Mouse (Mus musculus): Measurements from ENCODE around the gene Gpr3. TPM values are rescaled to one million over a fixed set of nuclear protein-coding genes. Genes with fewer than 3 reads are reported as not detected.

Gene Gpr3
- polyA plus RNA-seq, 1 experiment from 2014 or later, result 2.5 TPM

- WGBS, result 45% methylated on average over 14 of the region's 14 CpGs
- Histone ChIP-seq H3K27ac (ENCODE audit: low read depth, low read length) (no peak overlapping the region), H3K4me1 (ENCODE audit: control insufficient read depth, insufficient read depth, low read length) (no peaks in the 10 kb centered on the region), H3K9ac (replicated peaks; ENCODE audit: low read depth, low read length) (no peak overlapping the region), H3K4me3 (ENCODE audit: low read depth, low read length) (no peak overlapping the region), H3K27me3 (ENCODE audit: control insufficient read depth, insufficient read depth, low read length) (no peaks in the 10 kb centered on the region), H3K4me2 (ENCODE audit: low read depth, low read length) (no peak overlapping the region), H3K9me3 (ENCODE audit: control insufficient read depth, low read length) (no peaks in the 10 kb centered on the region), H3K36me3 (ENCODE audit: control insufficient read depth, insufficient read depth, low read length) (peaks cover 4% of the 10 kb centered on the region)
- no peak for ATAC-seq (ENCODE audit: low read depth)
Observed at GRCm38 (mm10) chr4:133184031-133184897, 28.1 kb downstream of the Gpr3 start.

DNA sequence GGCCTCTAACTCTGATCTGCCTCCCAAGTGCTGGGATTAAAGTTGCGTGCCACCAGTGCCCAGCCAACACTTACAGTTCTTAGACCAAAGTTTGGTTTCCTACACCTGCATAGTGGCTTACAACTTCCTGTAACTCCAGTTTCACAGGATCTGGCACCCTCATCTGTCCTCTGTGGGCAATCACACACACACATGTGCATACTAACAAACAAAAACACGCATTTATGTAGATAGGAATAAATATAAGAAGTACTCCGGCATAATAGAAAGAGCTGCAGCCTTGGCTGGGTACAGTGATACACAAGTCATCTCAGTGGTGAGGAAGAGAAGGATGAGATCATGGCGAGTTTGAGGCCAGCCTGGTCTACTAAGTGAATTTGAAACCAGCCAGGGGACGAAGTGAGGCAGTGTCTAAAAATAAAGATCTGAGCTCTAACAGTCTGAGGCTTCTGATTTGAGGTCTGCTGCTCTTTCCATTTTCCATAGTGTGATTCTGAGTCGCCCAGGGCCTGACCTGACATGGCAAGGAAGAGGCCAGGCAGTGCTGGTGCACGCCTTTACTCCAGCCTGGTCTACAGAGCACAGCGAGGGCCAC is 29.8 kb downstream of the Gpr3 start:
- no peak overlapping the region for H3K4me3 ChIP-seq (ENCODE audit: low read depth, low read length)
- no peak overlapping the region for H3K4me2 ChIP-seq (ENCODE audit: low read depth, low read length)
- no peak overlapping the region for H3K9ac ChIP-seq (replicated peaks; ENCODE audit: low read depth, low read length)
- WGBS, result 96% methylated on average over 8 of the region's 8 CpGs
- no peak for ATAC-seq (ENCODE audit: low read depth)
- H3K27ac ChIP-seq (ENCODE audit: low read depth, low read length), result no peak overlapping the region
- H3K9me3 ChIP-seq (ENCODE audit: control insufficient read depth, low read length), result no peaks in the 10 kb centered on the region
- H3K36me3 ChIP-seq (ENCODE audit: control insufficient read depth, insufficient read depth, low read length), result no peaks in the 10 kb centered on the region; the same call in 1 of the 2 replicates
- H3K27me3 ChIP-seq (ENCODE audit: control insufficient read depth, insufficient read depth, low read length), result no peaks in the 10 kb centered on the region
- no peaks in the 10 kb centered on the region for H3K4me1 ChIP-seq (ENCODE audit: control insufficient read depth, insufficient read depth, low read length)

GRCm38 (mm10) chr4:133179258-133179657 is 33.1 kb downstream of the Gpr3 start:
- H3K4me2 ChIP-seq (ENCODE audit: low read depth, low read length), result no peak overlapping the region
- no peaks in the 10 kb centered on the region for H3K9me3 ChIP-seq (ENCODE audit: control insufficient read depth, low read length)
- peaks cover 16% of the 10 kb centered on the region for H3K4me1 ChIP-seq (ENCODE audit: control insufficient read depth, insufficient read depth, low read length)
- no peak overlapping the region for H3K9ac ChIP-seq (replicated peaks; ENCODE audit: low read depth, low read length)
- 95% methylated on average over 7 of the region's 7 CpGs for WGBS
- H3K4me3 ChIP-seq (ENCODE audit: low read depth, low read length), result no peak overlapping the region
- H3K36me3 ChIP-seq (ENCODE audit: control insufficient read depth, insufficient read depth, low read length), result no peaks in the 10 kb centered on the region
- H3K27me3 ChIP-seq (ENCODE audit: control insufficient read depth, insufficient read depth, low read length), result no peaks in the 10 kb centered on the region
- H3K27ac ChIP-seq (ENCODE audit: low read depth, low read length), result no peak overlapping the region
- ATAC-seq (ENCODE audit: low read depth), result no peak

DNA sequence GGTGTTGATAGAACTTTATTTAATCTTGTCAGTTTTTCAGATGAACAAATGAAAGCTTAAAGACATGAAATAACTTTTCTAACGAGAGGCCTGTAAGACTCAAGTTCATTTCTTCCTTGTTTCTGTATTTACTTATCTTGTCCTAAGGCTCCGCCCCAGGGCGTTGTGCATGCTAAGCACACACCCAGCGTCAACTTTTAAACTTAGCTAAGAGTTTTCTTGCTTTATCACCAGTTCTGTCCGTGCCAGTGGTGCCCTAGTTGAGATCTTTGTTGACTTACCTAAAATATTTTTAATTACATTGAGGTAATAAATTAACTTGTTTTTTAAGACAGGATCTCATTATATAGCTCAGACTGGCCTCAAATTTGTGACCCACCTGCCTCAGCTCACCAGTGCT is 34.0 kb downstream of the Gpr3 start:
- no peak for ATAC-seq (ENCODE audit: low read depth)
- Histone ChIP-seq H3K4me2 (ENCODE audit: low read depth, low read length) (no peak overlapping the region), H3K27me3 (ENCODE audit: control insufficient read depth, insufficient read depth, low read length) (no peaks in the 10 kb centered on the region), H3K9ac (replicated peaks; ENCODE audit: low read depth, low read length) (no peak overlapping the region), H3K9me3 (ENCODE audit: control insufficient read depth, low read length) (no peaks in the 10 kb centered on the region), H3K36me3 (ENCODE audit: control insufficient read depth, insufficient read depth, low read length) (no peaks in the 10 kb centered on the region), H3K27ac (ENCODE audit: low read depth, low read length) (no peak overlapping the region), H3K4me1 (ENCODE audit: control insufficient read depth, insufficient read depth, low read length) (peaks cover 16% of the 10 kb centered on the region), H3K4me3 (ENCODE audit: low read depth, low read length) (no peak overlapping the region)
- 93% methylated on average over 5 of the region's 5 CpGs for WGBS

DNA sequence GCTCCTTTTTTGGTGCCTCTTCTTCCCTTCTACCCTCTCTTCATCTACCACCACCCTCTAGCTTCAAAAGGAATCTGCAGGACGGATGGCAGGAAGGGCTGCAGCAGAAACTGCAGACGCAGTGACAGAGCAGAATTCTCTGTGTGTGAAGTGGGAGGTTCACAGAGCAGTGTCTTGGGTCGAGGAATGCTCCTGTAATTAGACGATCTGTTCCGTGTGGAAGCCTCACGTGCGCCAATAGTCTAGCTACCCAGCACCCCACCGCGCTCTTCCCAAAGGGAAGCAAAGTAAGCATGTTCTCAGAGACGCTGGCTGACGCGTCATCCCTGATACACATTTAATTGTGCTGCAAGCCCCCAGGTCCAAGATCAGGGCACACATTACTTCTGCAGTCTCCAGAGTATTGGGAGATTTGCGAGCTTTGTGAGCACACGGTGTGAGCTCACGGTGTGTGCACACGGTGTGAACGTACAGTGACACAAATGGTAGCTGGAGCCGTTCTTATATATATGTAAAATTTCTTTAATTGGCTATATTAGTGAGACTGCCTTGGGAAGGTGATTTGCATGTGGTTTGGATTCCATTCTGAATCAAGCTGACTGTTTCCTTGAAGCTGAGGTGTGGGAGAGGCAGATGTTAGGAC is 35.5 kb downstream of the Gpr3 start:
- no peak overlapping the region for H3K4me3 ChIP-seq (ENCODE audit: low read depth, low read length)

DNA sequence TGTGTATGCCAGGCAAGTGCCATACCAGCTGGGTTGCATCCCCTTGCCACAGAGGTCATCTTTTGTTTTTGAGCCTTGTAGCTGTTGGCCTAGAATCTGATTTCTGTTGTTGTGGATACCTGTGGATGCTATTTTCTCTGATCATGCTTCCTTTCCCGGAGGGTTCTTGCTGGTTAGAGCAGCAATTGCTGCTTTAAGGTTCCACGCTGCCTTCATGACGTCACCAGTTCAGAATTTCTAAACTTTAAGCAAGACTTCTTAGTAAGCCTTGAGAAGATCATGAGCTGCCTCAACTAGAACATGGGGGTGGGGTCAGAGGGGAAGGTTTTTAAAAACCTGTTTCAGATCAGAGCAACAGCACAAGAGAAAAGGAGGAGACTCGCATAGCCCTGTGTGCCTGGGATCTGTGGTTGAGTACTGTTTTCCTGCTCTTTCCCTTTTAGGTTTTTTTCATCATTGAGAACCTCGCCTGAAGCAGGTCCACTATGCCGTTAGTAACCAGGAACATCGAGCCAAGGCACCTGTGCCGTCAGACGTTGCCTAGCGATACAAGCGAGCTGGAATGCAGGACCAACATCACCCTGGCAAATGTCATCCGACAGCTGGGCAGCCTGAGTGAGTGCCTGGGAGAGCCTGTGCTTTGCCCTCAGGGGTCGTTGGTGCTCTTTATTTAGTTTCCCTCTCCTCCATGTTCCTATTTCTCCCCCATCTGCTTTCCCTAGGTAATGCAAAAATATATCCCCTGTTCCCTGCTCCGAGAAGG is 36.2 kb downstream of the Gpr3 start:
- Histone ChIP-seq H3K27me3 (ENCODE audit: control insufficient read depth, insufficient read depth, low read length) (no peaks in the 10 kb centered on the region), H3K36me3 (ENCODE audit: control insufficient read depth, insufficient read depth, low read length) (no peaks in the 10 kb centered on the region), H3K27ac (ENCODE audit: low read depth, low read length) (peak overlapping the region; percentile 28), H3K4me3 (ENCODE audit: low read depth, low read length) (no peak overlapping the region), H3K4me1 (ENCODE audit: control insufficient read depth, insufficient read depth, low read length) (peaks cover 16% of the 10 kb centered on the region), H3K9me3 (ENCODE audit: control insufficient read depth, low read length) (no peaks in the 10 kb centered on the region), H3K4me2 (ENCODE audit: low read depth, low read length) (peak overlapping the region; percentile 21; the same call in 1 of the 2 replicates), H3K9ac (replicated peaks; ENCODE audit: low read depth, low read length) (no peak overlapping the region; the same call in 1 of the 2 replicates)
- WGBS, result 47% methylated on average over 14 of the region's 14 CpGs
- ATAC-seq (ENCODE audit: low read depth), result no peak; the same call in 1 of the 2 replicates

More for the DNA sequence above, 35.5 kb downstream of the Gpr3 start:
- Histone ChIP-seq H3K36me3 (ENCODE audit: control insufficient read depth, insufficient read depth, low read length) (no peaks in the 10 kb centered on the region), H3K4me2 (ENCODE audit: low read depth, low read length) (peak overlapping the region; percentile 21; the same call in 1 of the 2 replicates), H3K4me1 (ENCODE audit: control insufficient read depth, insufficient read depth, low read length) (peaks cover 16% of the 10 kb centered on the region), H3K9me3 (ENCODE audit: control insufficient read depth, low read length) (no peaks in the 10 kb centered on the region), H3K27me3 (ENCODE audit: control insufficient read depth, insufficient read depth, low read length) (no peaks in the 10 kb centered on the region), H3K9ac (replicated peaks; ENCODE audit: low read depth, low read length) (no peak overlapping the region; the same call in 1 of the 2 replicates), H3K27ac (ENCODE audit: low read depth, low read length) (peak overlapping the region; percentile 28)
- ATAC-seq (ENCODE audit: low read depth), result peak; percentile 76; the same call in 1 of the 2 replicates
- WGBS, result 34% methylated on average over 18 of the region's 18 CpGs

DNA sequence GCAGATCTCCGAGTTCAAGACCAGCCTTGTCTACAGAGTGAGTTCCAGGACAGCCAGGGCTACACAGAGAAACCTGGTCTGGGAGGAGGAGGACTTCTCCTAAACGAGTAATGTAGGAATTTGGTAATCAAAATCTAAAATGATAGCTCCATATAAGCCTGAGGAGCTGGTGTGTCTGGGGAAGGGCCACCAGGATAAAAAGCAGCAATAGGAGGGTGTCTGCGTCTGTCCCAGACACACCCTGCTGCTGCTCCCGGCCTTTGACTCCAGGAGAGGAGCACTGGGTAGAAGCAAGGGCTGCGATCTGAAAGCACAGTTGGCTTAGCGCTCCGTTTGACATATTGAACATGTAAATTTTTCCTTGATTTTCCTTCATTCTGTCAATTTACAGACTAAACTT is 37.1 kb downstream of the Gpr3 start:
- Histone ChIP-seq H3K9ac (replicated peaks; ENCODE audit: low read depth, low read length) (no peak overlapping the region), H3K4me3 (ENCODE audit: low read depth, low read length) (no peak overlapping the region), H3K4me1 (ENCODE audit: control insufficient read depth, insufficient read depth, low read length) (peaks cover 16% of the 10 kb centered on the region), H3K9me3 (ENCODE audit: control insufficient read depth, low read length) (no peaks in the 10 kb centered on the region), H3K27ac (ENCODE audit: low read depth, low read length) (no peak overlapping the region), H3K36me3 (ENCODE audit: control insufficient read depth, insufficient read depth, low read length) (no peaks in the 10 kb centered on the region), H3K27me3 (ENCODE audit: control insufficient read depth, insufficient read depth, low read length) (no peaks in the 10 kb centered on the region), H3K4me2 (ENCODE audit: low read depth, low read length) (no peak overlapping the region)
- WGBS, result 84% methylated on average over 7 of the region's 7 CpGs
- ATAC-seq (ENCODE audit: low read depth), result no peak

DNA sequence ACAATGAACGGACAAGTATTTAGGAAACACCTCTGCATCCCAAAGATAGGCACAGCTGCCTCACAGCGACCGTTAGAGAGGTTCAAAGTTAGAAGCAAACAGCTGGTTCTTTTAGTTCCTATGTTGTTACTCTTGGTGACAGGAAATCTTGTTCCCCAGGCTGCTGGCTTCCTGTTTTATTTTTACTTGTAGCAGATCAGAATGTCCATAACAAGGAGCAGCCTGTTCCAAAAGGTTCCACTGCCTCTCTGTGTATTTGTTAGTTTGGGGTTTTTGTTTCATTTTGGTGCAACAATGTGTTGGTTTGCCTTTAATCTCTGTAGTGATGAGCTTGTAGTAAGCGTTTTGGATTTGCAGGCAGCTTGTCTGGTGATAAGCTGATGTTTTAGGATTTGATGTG is 38.0 kb downstream of the Gpr3 start:
- no peak overlapping the region for H3K4me3 ChIP-seq (ENCODE audit: low read depth, low read length)
- no peak overlapping the region for H3K27ac ChIP-seq (ENCODE audit: low read depth, low read length)
- no peak overlapping the region for H3K9ac ChIP-seq (replicated peaks; ENCODE audit: low read depth, low read length)
- peaks cover 16% of the 10 kb centered on the region for H3K4me1 ChIP-seq (ENCODE audit: control insufficient read depth, insufficient read depth, low read length)
- 69% methylated on average over 4 of the region's 4 CpGs for WGBS
- no peaks in the 10 kb centered on the region for H3K36me3 ChIP-seq (ENCODE audit: control insufficient read depth, insufficient read depth, low read length)
- no peaks in the 10 kb centered on the region for H3K9me3 ChIP-seq (ENCODE audit: control insufficient read depth, low read length)
- no peaks in the 10 kb centered on the region for H3K27me3 ChIP-seq (ENCODE audit: control insufficient read depth, insufficient read depth, low read length)
- H3K4me2 ChIP-seq (ENCODE audit: low read depth, low read length), result no peak overlapping the region
- no peak for ATAC-seq (ENCODE audit: low read depth)
